Mouse (Mus musculus) colon, adult 2 months (tissue): ENCODE results near the gene Higd1a. TPM values are rescaled to one million over a fixed set of nuclear protein-coding genes. Genes with fewer than 3 reads are reported as not detected.

Source experiments
- polyA plus RNA-seq: library from polyadenylated mRNA; depleted of rRNA; stranded (reverse); fragments of >200 nt; gene quantifications from 2 replicates; pipeline ENCODE4 v1.2.3, GENCODE M21; 2012; rRNA removed

The Higd1a gene
- polyA plus RNA-seq, result 29.6 and 33.9 TPM in 2 replicates

DNA sequence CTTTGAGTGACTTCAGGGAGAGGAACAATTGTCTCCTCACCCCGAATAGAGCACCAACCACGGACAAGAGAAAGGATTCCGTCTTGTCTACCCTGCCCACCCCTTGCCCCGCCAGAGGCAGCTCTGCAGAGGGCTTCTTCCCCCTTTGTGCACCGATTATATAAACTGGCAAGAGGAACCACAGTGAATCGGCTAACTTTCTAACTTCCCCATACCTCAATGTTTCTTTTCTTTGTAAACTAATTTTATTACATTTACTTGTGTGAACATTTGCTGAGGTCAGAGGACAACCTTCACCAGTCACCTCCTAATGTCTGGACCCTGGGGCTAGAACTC lies at the start of gene Higd1a:
Gene Higd1a (minus strand): TSS at position 210 of the 336 bp plus-strand sequence.

DNA sequence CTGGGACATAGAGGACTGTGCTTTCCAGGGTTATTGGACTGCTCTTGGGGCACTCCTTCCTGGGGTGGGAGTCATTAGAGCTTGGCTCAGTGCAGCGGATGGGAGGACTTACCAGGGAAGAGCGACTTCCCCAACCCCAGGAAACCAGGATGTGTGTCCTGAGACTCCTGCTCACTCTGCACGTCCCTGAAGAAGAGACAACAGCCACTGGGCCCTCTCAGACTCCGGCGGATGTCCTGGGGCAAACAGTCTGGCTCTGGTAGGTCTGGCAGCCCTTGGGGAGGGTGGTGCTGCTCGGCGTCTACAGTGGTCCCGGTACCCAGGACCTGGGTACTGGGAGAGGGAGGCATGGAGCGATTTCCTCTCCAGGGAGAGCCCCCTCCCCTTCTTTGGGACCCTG lies 40.1 kb upstream of the Higd1a start, which contains the start of gene Ackr2:
Gene Ackr2 (plus strand): TSS at position 111 of the 400 bp plus-strand sequence.

GRCm38 (mm10) chr9:121838829-121839621 lies 19.1 kb downstream of the Higd1a start, which contains the start of gene Ccdc13:
TSS of gene Ccdc13 (minus strand) at chr9:121839461.

Other genes starting within 250 kb of the Higd1a start
- gene Lyzl4, start 216.3 kb downstream of the Higd1a start, polyA plus RNA-seq, result 0.59 and 0.74 TPM in 2 replicates
- 124 and 132 TPM in 2 replicates for gene Vipr1, start 215.6 kb downstream of the Higd1a start, polyA plus RNA-seq
- 8.9 and 10.2 TPM in 2 replicates for gene Sec22c, start 152.9 kb downstream of the Higd1a start, polyA plus RNA-seq
- gene Ss18l2, start 148.0 kb downstream of the Higd1a start, polyA plus RNA-seq, result 16.9 and 22.0 TPM in 2 replicates
- gene Nktr, start 139.2 kb downstream of the Higd1a start, polyA plus RNA-seq, result 37.5 and 41.4 TPM in 2 replicates
- gene Zfp651, start 99.0 kb downstream of the Higd1a start, polyA plus RNA-seq, result 21.9 and 23.4 TPM in 2 replicates
- gene Klhl40, start 80.8 kb downstream of the Higd1a start, polyA plus RNA-seq, result 0.21 and 0.55 TPM in 2 replicates
- gene Hhatl, start 65.9 kb downstream of the Higd1a start, polyA plus RNA-seq, result 5.0 and 6.6 TPM in 2 replicates
- gene Ccdc13, start 18.9 kb downstream of the Higd1a start, polyA plus RNA-seq, result 0.25 and 0.30 TPM in 2 replicates
- 1.8 and 2.2 TPM in 2 replicates for gene Ackr2, start 40.0 kb upstream of the Higd1a start, polyA plus RNA-seq
- gene Cyp8b1, start 57.9 kb upstream of the Higd1a start, polyA plus RNA-seq, result 0.07 and 0.08 TPM in 2 replicates
- 1.3 and 1.5 TPM in 2 replicates for gene Fam198a, start 92.6 kb upstream of the Higd1a start, polyA plus RNA-seq
- 28.0 and 33.6 TPM in 2 replicates for gene Pomgnt2, start 138.7 kb upstream of the Higd1a start, polyA plus RNA-seq